Mouse (Mus musculus) adrenal gland, adult 8-10 months (tissue): ENCODE measurements around the gene Chka. TPM values are rescaled to one million over a fixed set of nuclear protein-coding genes. Genes with fewer than 3 reads are reported as not detected.

Experiments used
- DNase-seq: peaks from one replicate; pipeline ENCODE4 v3.0.0; 2022
- total RNA-seq, 4 experiments: library from RNA; stranded (reverse); gene quantifications; 2 replicates each; pipeline ENCODE4 v1.2.4; 2022

Chka gene
- total RNA-seq: 100 to 1,000 TPM in 1 of 4 experiments, 10 to 100 TPM in 3; 69.8 to 329 (median 93.5) TPM

- DNase-seq: peak; percentile 95
These were observed at the start of gene Chka for GRCm38 (mm10) chr19:3851502-3851962. Gene Chka, plus strand, starts transcription at chr19:3851773.

- DNase-seq: no peak
These were observed 46.0 kb upstream of the Chka start for GRCm38 (mm10) chr19:3805526-3805925.

GRCm38 (mm10) chr19:3810536-3811233 lies 40.9 kb upstream of the Chka start:
- DNase-seq: no peak

GRCm38 (mm10) chr19:3814461-3814860 lies 37.1 kb upstream of the Chka start:
- no peak for DNase-seq

- no peak for DNase-seq
These were observed 35.7 kb upstream of the Chka start for GRCm38 (mm10) chr19:3815824-3816223.

GRCm38 (mm10) chr19:3819080-3819479 lies 32.5 kb upstream of the Chka start:
- DNase-seq: no peak

- no peak for DNase-seq
These were observed 31.6 kb upstream of the Chka start for GRCm38 (mm10) chr19:3819899-3820444.

GRCm38 (mm10) chr19:3825044-3825443 lies 26.5 kb upstream of the Chka start:
- DNase-seq: no peak

GRCm38 (mm10) chr19:3829863-3830262 lies 21.7 kb upstream of the Chka start:
- no peak for DNase-seq

- no peak for DNase-seq
These were observed 19.9 kb upstream of the Chka start for GRCm38 (mm10) chr19:3831716-3832115.

- peak; percentile 58 for DNase-seq
These were observed 18.7 kb upstream of the Chka start for GRCm38 (mm10) chr19:3832851-3833353.

GRCm38 (mm10) chr19:3834301-3834700 lies 17.3 kb upstream of the Chka start:
- no peak for DNase-seq

- DNase-seq: no peak
These were observed 14.8 kb upstream of the Chka start for GRCm38 (mm10) chr19:3836791-3837190.

- no peak for DNase-seq
These were observed 12.6 kb upstream of the Chka start for GRCm38 (mm10) chr19:3838931-3839330.

GRCm38 (mm10) chr19:3839686-3840085 lies 11.9 kb upstream of the Chka start:
- DNase-seq: no peak

- DNase-seq: no peak
These were observed 11.3 kb upstream of the Chka start for GRCm38 (mm10) chr19:3840214-3840651.

GRCm38 (mm10) chr19:3840685-3841084 lies 10.9 kb upstream of the Chka start:
- no peak for DNase-seq

GRCm38 (mm10) chr19:3842359-3843148 lies 9.0 kb upstream of the Chka start:
- no peak for DNase-seq

- DNase-seq: no peak
These were observed 7.9 kb upstream of the Chka start for GRCm38 (mm10) chr19:3843629-3844028.

GRCm38 (mm10) chr19:3844836-3845235 lies 6.7 kb upstream of the Chka start:
- no peak for DNase-seq

GRCm38 (mm10) chr19:3845339-3845738 lies 6.2 kb upstream of the Chka start:
- no peak for DNase-seq

GRCm38 (mm10) chr19:3845803-3846406 lies 5.7 kb upstream of the Chka start:
- no peak for DNase-seq
